Mouse (Mus musculus): ENCODE data around the gene Adam3. TPM values are rescaled to one million over a fixed set of nuclear protein-coding genes. Genes with fewer than 3 reads are reported as not detected.

Gene Adam3
- total RNA-seq (2023; ENCODE audit: inconsistent age), result not detected in 4 replicates

GRCm38 (mm10) chr8:24725630-24726029 lies at the start of gene Adam3:
Gene Adam3 (minus strand): TSS chr8:24725852.

Other genes starting within 250 kb of the Adam3 start
- not detected in 4 replicates for gene Adam5, start 98.5 kb upstream of the Adam3 start, total RNA-seq (2023; ENCODE audit: inconsistent age)

Data from B cell, adult (primary cell).